Mouse (Mus musculus): ENCODE data around the gene Ankib1. TPM values are rescaled to one million over a fixed set of nuclear protein-coding genes. Genes with fewer than 3 reads are reported as not detected.
"Not testable (repeated sequence)": the region's sequence is repeated elsewhere in the genome, so short reads cannot be mapped to it uniquely, and the experiment has no call there.

The Ankib1 gene
- polyA plus RNA-seq (2021): 35.3 TPM

DNA sequence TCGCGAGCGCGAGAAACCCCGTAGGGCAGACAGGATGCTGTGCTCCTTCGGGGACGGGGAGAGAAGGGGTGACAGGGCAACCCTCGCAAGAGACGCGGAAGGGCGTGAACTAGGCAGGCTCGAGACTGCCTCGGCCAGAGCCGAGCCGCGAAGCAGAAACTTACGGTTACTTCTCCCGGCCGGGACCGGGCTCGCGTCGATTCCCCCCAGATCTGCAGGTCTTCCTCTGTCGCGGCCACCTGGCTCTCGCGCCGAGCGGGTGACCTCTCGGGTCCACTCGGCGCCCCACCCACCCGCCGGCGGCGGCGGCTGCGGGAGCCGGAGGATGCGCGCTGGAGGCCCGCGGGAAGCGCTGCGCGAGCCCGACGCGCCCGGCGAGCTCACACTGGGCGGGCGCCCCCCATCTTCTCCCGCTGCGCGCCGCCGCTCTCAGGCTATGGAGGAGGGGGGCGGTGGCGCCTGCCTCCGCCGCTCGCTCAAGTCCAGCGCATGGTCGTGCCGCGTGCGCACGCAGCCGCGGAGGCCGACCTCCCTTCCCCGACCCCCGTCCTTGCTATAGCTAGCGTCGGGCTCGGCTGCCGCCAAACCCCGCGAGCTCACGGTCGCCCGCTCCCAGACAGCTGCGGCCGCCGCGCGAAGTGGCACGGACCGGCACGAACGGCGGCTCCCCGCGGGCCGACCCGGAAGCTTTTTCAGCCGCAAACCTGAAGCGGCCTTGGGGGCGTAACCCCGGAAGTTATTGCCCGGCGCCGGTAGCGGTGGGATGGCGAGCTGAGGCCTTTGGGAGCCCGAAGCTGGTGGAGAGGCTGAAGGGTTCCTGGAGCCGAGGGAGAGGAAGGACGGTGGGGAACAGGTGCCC, at the start of gene Ankib1, which contains the start of gene Krit1:
TSS of gene Ankib1 (minus strand) at position 493 of the 859 bp plus-strand sequence.
TSS of gene Krit1 (plus strand) at position 752 of the 859 bp plus-strand sequence.
- CTCF ChIA-PET: interaction anchor here (0.6 to 1.1 kb wide), 2 partner anchors 24 to 63 kb away, joined by 3 to 4 read pairs; no protein-coding TSS in a partner anchor
- ATAC-seq: peak; percentile 82
- in situ Hi-C loops (cut with MboI; ENCODE audit: low pct_unique_long_range_greater_than_20kb): no loop called here

GRCm38 (mm10) chr5:3845026-3845425, 42.3 kb upstream of the Ankib1 start, which contains the start of gene Lrrd1:
Gene Lrrd1, plus strand, starts transcription at chr5:3845173.
- POLR2A ChIA-PET: no interaction called here
- peaks cover 2% of the 10 kb centered on the region for H3K27me3 ChIP-seq
- ATAC-seq (no peak), DNase-seq (ENCODE audit: low read depth, low spot score) (no peak)
- no peak for TF ChIP-seq CTCF (IDR thresholded peaks at IDR 0.05)
- in situ Hi-C loops (cut with MboI; ENCODE audit: low pct_unique_long_range_greater_than_20kb): no loop called here
- CTCF ChIA-PET: interaction anchor here (1.9 kb wide), 1 partner anchor 8 kb away, joined by 5 read pairs; no protein-coding TSS in a partner anchor

More for the DNA sequence above, at the start of gene Ankib1, which contains the start of gene Krit1:
- H3K27me3 ChIP-seq: no peaks in the 10 kb centered on the region
- POLR2A ChIA-PET: interaction anchor here (1.0 to 1.8 kb wide), 5 partner anchors 16 to 156 kb away, joined by 3 to 8 read pairs (median 4); no protein-coding TSS in a partner anchor
- DNase-seq (ENCODE audit: low read depth, low spot score): peak; percentile 54
- no peak for TF ChIP-seq CTCF (IDR thresholded peaks at IDR 0.05)

GRCm38 (mm10) chr5:3834107-3834506, 31.4 kb upstream of the Ankib1 start:
- no peak for DNase-seq (ENCODE audit: low read depth, low spot score)
- CTCF ChIA-PET: interaction anchor here (1.2 to 1.4 kb wide), 2 partner anchors 12 to 14 kb away, joined by 3 read pairs; no protein-coding TSS in a partner anchor
- H3K27me3 ChIP-seq: no peaks in the 10 kb centered on the region
- ATAC-seq: no peak
- in situ Hi-C loops (cut with MboI; ENCODE audit: low pct_unique_long_range_greater_than_20kb): no loop called here
- POLR2A ChIA-PET: no interaction called here
- no peak for TF ChIP-seq CTCF (IDR thresholded peaks at IDR 0.05)

DNA sequence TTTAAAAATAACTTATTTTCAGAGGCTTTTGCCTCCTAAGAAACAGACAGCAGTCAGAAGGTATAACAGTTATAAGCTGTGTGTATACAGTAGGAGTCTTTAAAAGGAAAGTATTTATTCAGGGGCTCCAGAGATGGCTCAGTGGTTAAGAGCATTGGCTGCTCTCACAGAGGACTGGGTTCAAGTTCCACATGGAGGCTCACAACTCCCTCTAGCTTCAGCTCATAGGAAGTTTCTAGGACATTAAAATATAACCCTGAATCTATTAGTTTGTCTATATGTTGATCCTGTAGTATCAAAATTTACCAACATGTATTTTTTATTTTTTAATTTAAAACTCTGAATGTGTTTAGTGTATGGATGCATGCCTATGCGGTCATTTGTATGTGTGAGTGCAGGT, 5.7 kb upstream of the Ankib1 start:
- TF ChIP-seq CTCF (IDR thresholded peaks at IDR 0.05): peak; percentile 45
- no peaks in the 10 kb centered on the region for H3K27me3 ChIP-seq
- POLR2A ChIA-PET: no interaction called here
- CTCF ChIA-PET: no interaction called here
- ATAC-seq: no peak
- no peak for DNase-seq (ENCODE audit: low read depth, low spot score)
- in situ Hi-C loops (cut with MboI; ENCODE audit: low pct_unique_long_range_greater_than_20kb): loop anchor here (5.0 kb wide), 1 partner anchor 166 kb away; no protein-coding TSS in a partner anchor

- in situ Hi-C loops (cut with MboI; ENCODE audit: low pct_unique_long_range_greater_than_20kb): no loop called here
- ChIA-PET CTCF (interaction anchor here (0.6 to 2.1 kb wide), 3 partner anchors 11 to 62 kb away, joined by 3 to 9 read pairs (median 4); no protein-coding TSS in a partner anchor), POLR2A (interaction anchor here (0.6 to 1.8 kb wide), 6 partner anchors 17 to 704 kb away, joined by 3 to 8 read pairs (median 4); no protein-coding TSS in a partner anchor)
- no peak for TF ChIP-seq CTCF (IDR thresholded peaks at IDR 0.05)
- peak; percentile 25 for DNase-seq (ENCODE audit: low read depth, low spot score)
- ATAC-seq: peak; percentile 68
- no peaks in the 10 kb centered on the region for H3K27me3 ChIP-seq
Observed at GRCm38 (mm10) chr5:3803292-3804165, 804 bp upstream of the Ankib1 start.

DNA sequence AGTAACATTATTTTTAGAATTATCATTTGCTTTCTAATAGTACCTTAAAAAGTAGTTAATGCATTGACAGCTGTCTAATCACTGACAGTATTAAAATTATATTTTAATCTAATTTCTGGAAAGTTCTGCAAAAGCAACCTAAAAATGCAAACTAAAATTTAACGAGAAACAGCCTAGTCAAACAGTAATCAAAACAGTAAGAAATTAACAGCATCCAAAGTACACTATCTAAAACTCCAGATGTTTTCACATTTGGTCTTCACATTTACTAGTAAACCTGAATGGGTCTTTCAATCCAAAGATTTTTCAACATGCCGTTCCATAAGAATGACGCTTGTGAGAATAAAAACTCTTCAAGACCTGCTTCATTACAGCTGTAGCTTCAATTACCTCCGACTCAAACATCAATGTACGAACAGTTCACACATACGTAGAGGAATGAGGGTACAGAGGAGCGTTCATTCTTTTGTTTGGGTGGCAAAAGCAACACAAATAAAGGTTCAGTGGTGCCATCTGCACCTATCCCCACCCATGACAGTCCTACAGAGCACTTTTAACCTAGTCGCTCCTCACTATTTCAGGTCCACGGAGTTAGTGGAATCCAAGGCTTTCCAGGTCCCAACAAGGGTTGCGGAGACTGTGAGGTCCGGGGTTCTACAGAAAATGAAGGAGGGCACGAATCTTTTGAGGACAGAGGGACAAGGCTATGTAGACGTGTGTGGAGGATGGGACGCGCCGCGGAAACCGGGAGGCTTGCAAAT, 873 bp downstream of the Ankib1 start:
- CTCF ChIA-PET: interaction anchor here (0.9 to 1.3 kb wide), 3 partner anchors 11 to 20 kb away, joined by 3 read pairs; no protein-coding TSS in a partner anchor
- ATAC-seq: peak; percentile 9

DNA sequence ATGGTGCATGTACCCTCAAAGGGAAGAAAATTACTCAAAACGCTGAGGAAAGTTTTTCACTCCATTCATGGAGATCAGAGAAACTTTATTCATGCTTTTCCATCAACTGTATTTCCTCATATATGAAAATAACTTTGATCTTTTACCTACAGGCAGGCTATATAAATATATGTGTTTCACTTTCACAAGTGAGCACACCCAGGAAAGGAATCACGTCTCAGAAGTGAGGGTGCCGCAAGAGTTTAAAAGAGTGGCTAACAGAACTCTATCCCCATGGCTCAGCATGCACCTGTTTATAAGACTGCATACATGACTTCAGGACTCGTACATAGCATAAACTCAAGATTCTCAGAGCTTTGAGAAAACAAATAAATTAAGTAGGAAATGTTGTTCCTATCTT, 1.8 kb downstream of the Ankib1 start:
- DNase-seq (ENCODE audit: low read depth, low spot score): no peak
- no peak for TF ChIP-seq CTCF (IDR thresholded peaks at IDR 0.05)
- in situ Hi-C loops (cut with MboI; ENCODE audit: low pct_unique_long_range_greater_than_20kb): no loop called here
- ChIA-PET CTCF (interaction anchor here (0.9 to 1.3 kb wide), 3 partner anchors 10 to 19 kb away, joined by 3 read pairs; no protein-coding TSS in a partner anchor), POLR2A (no interaction called here)
- ATAC-seq: no peak
- no peaks in the 10 kb centered on the region for H3K27me3 ChIP-seq

More for the DNA sequence above, 873 bp downstream of the Ankib1 start:
- POLR2A ChIA-PET: interaction anchor here (1.2 to 1.5 kb wide), 2 partner anchors 15 to 155 kb away, joined by 4 to 5 read pairs; no protein-coding TSS in a partner anchor
- TF ChIP-seq CTCF (IDR thresholded peaks at IDR 0.05): no peak
- H3K27me3 ChIP-seq: no peaks in the 10 kb centered on the region
- no peak for DNase-seq (ENCODE audit: low read depth, low spot score)
- in situ Hi-C loops (cut with MboI; ENCODE audit: low pct_unique_long_range_greater_than_20kb): no loop called here

GRCm38 (mm10) chr5:3800041-3800440, 2.7 kb downstream of the Ankib1 start:
- ATAC-seq (no peak), DNase-seq (ENCODE audit: low read depth, low spot score) (no peak)
- in situ Hi-C loops (cut with MboI; ENCODE audit: low pct_unique_long_range_greater_than_20kb): no loop called here
- ChIA-PET POLR2A (no interaction called here), CTCF (no interaction called here)
- H3K27me3 ChIP-seq: no peaks in the 10 kb centered on the region
- TF ChIP-seq CTCF (IDR thresholded peaks at IDR 0.05): no peak

- CTCF ChIA-PET: interaction anchor here (0.9 kb wide), 1 partner anchor 7 kb away, joined by 3 read pairs; no protein-coding TSS in a partner anchor
- POLR2A ChIA-PET: not testable (repeated sequence)
Observed at GRCm38 (mm10) chr5:3798656-3799055, 4.1 kb downstream of the Ankib1 start.

DNA sequence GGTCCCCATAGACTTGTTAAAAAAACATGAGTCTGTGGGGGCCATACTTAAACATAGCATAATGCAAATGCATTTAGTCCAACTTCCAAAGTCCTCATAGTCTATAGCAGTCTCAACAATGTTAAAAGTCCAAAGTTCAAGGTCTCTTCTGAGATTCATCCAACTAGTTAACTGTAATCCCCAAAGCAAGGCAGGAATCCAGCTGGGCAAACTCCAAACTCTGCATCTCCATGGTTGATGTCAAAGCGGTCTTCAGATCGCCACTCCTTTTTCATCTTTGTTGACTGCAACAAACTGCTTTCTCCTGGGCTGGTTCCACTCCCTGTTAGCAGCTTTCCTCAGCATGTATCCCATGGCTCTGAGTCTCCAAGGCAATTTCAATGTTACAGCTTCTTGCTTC, 5.6 kb downstream of the Ankib1 start:
- in situ Hi-C loops (cut with MboI; ENCODE audit: low pct_unique_long_range_greater_than_20kb); H3K27me3 ChIP-seq; POLR2A ChIA-PET; DNase-seq (ENCODE audit: low read depth, low spot score); ATAC-seq: not testable (repeated sequence)
- CTCF ChIA-PET: interaction anchor here (1.4 kb wide), 1 partner anchor 11 kb away, joined by 4 read pairs; no protein-coding TSS in a partner anchor

More at GRCm38 (mm10) chr5:3798656-3799055, 4.1 kb downstream of the Ankib1 start:
- in situ Hi-C loops (cut with MboI; ENCODE audit: low pct_unique_long_range_greater_than_20kb); DNase-seq (ENCODE audit: low read depth, low spot score); H3K27me3 ChIP-seq; ATAC-seq: not testable (repeated sequence)
